Mouse (Mus musculus) MEL (cell line): ENCODE measurements around the gene Ddx24. TPM values are rescaled to one million over a fixed set of nuclear protein-coding genes. Genes with fewer than 3 reads are reported as not detected.

ENCODE experiments used
- DNase-seq: peaks from one replicate; pipeline ENCODE4 v3.0.0; 2011; ENCODE audit warnings: low read depth, low spot score
- H3K27ac ChIP-seq: 2 replicates; pipeline ENCODE4 v1.5.1; 2012; ENCODE audit warnings: low read depth, mild to moderate bottlenecking, control low read depth, low read length, moderate library complexity; ENCODE audit not compliant: control insufficient read depth
- H3K27me3 ChIP-seq, 2 experiments: fragments of 150-350 bp in 1 of 2; sonication (generic) in 1 of 2; 2 replicates each; pipeline ENCODE4 v1.6.1; 2012; ENCODE audit warnings: low read length in 2 of 2, mild to moderate bottlenecking in 2 of 2, improper control_type of control experiment in 1 of 2, moderate library complexity in 1 of 2; ENCODE audit not compliant: insufficient read depth in 2 of 2, control insufficient read depth in 1 of 2
- H3K36me3 ChIP-seq, 2 experiments: 2 replicates each; pipeline ENCODE4 v1.6.1; 2012 to 2014; ENCODE audit warnings: low read length in 2 of 2, improper control_type of control experiment in 1 of 2, inconsistent platforms in 1 of 2, mild to moderate bottlenecking in 1 of 2; ENCODE audit not compliant: insufficient read depth in 2 of 2, control insufficient read depth in 1 of 2
- H3K4me1 ChIP-seq, 2 experiments: fragments of 150-350 bp in 1 of 2; sonication (generic) in 1 of 2; 2 replicates each; pipeline ENCODE4 v1.6.1; 2012; ENCODE audit warnings: low read length in 2 of 2, improper control_type of control experiment in 1 of 2, mild to moderate bottlenecking in 1 of 2; ENCODE audit not compliant: insufficient read depth in 2 of 2, control insufficient read depth in 1 of 2
- H3K4me3 ChIP-seq, 2 experiments: fragments of 150-350 bp in 1 of 2; sonication (generic) in 1 of 2; 2 replicates each; pipeline ENCODE4 v1.5.1; 2012; ENCODE audit warnings: low read depth in 2 of 2, low read length in 2 of 2, mild to moderate bottlenecking in 2 of 2, moderate library complexity in 2 of 2, control low read depth in 1 of 2, improper control_type of control experiment in 1 of 2; ENCODE audit not compliant: control insufficient read depth in 1 of 2, insufficient read depth in 1 of 2
- H3K79me2 ChIP-seq: 2 replicates; pipeline ENCODE4 v1.6.1; 2012; ENCODE audit warnings: mild to moderate bottlenecking, low read length, moderate library complexity; ENCODE audit not compliant: control insufficient read depth, poor library complexity, insufficient read depth
- H3K9ac ChIP-seq: 2 replicates; pipeline ENCODE4 v1.6.1; 2012; ENCODE audit warnings: low read depth, mild to moderate bottlenecking, control low read depth, low read length, moderate library complexity; ENCODE audit not compliant: control insufficient read depth, poor library complexity, severe bottlenecking
- H3K9me3 ChIP-seq: fragments of 150-350 bp; sonication (generic); replicated peaks from 2 replicates; pipeline ENCODE4 v1.6.1; 2012; ENCODE audit warnings: mild to moderate bottlenecking, low read length, improper control_type of control experiment, moderate library complexity; ENCODE audit not compliant: insufficient read depth
- BHLHE40 ChIP-seq: IDR thresholded peaks from 2 replicates; pipeline ENCODE4 v1.6.1; 2012; ENCODE audit warnings: low read depth, mild to moderate bottlenecking, inconsistent platforms, low read length, improper control_type of control experiment, borderline replicate concordance
- CTCF ChIP-seq, 3 experiments: IDR thresholded peaks in 2 of 3; conservative IDR thresholded peaks in 1 of 3; 2 replicates each; pipeline ENCODE4 v1.5.1; 2011 to 2012; ENCODE audit warnings: low read length in 3 of 3, low read depth in 2 of 3, mild to moderate bottlenecking in 2 of 3, improper control_type of control experiment in 1 of 3, inconsistent platforms in 1 of 3, mixed read lengths in 1 of 3, moderate library complexity in 1 of 3; ENCODE audit not compliant: control insufficient read depth in 1 of 3, insufficient read depth in 1 of 3, poor library complexity in 1 of 3, severe bottlenecking in 1 of 3
- E2F4 ChIP-seq: IDR thresholded peaks from 2 replicates; pipeline ENCODE4 v1.6.1; 2011; ENCODE audit warnings: low read depth, low read length, improper control_type of control experiment, borderline replicate concordance
- ELF1 ChIP-seq: IDR thresholded peaks from 2 replicates; pipeline ENCODE4 v1.6.1; 2014; ENCODE audit warnings: low read depth, mild to moderate bottlenecking, inconsistent platforms, low read length, improper control_type of control experiment, moderate library complexity
- EP300 ChIP-seq, 2 experiments: IDR thresholded peaks; 2 replicates each; pipeline ENCODE4 v1.6.1; 2011; ENCODE audit warnings: improper control_type of control experiment in 2 of 2, low read length in 2 of 2, low read depth in 1 of 2, mild to moderate bottlenecking in 1 of 2
- ETS1 ChIP-seq: IDR thresholded peaks from 2 replicates; pipeline ENCODE4 v1.6.1; 2012; ENCODE audit warnings: low read depth, mild to moderate bottlenecking, inconsistent platforms, low read length, improper control_type of control experiment, moderate library complexity
- GATA1 ChIP-seq: IDR thresholded peaks from 2 replicates; pipeline ENCODE4 v1.6.1; 2011; ENCODE audit warnings: low read depth, low read length, improper control_type of control experiment
- HCFC1 ChIP-seq: IDR thresholded peaks from 2 replicates; pipeline ENCODE4 v1.6.1; 2012; ENCODE audit warnings: low read depth, mild to moderate bottlenecking, inconsistent platforms, low read length, improper control_type of control experiment, moderate library complexity
- JUND ChIP-seq: IDR thresholded peaks from 2 replicates; pipeline ENCODE4 v1.6.1; 2011; ENCODE audit warnings: low read depth, mild to moderate bottlenecking, improper control_type of control experiment, low read length
- MAX ChIP-seq: IDR thresholded peaks from 2 replicates; pipeline ENCODE4 v1.6.1; 2011; ENCODE audit warnings: low read length, improper control_type of control experiment
- MEF2A ChIP-seq: IDR thresholded peaks from 2 replicates; pipeline ENCODE4 v1.6.1; 2014; ENCODE audit warnings: low read depth, mild to moderate bottlenecking, inconsistent platforms, low read length, improper control_type of control experiment; ENCODE audit not compliant: poor library complexity, insufficient replicate concordance, severe bottlenecking; ENCODE audit errors: extremely low read depth
- MXI1 ChIP-seq: IDR thresholded peaks from 2 replicates; pipeline ENCODE4 v1.6.1; 2011; ENCODE audit warnings: mild to moderate bottlenecking, low read depth, low read length, improper control_type of control experiment
- MYC ChIP-seq: IDR thresholded peaks from 2 replicates; pipeline ENCODE4 v1.6.1; 2011; ENCODE audit warnings: low read depth, mild to moderate bottlenecking, low read length, improper control_type of control experiment, moderate library complexity
- NELFE ChIP-seq: IDR thresholded peaks from 2 replicates; pipeline ENCODE4 v1.6.1; 2011; ENCODE audit warnings: low read depth, low read length, improper control_type of control experiment
- POLR2A ChIP-seq, 2 experiments: IDR thresholded peaks; 2 replicates each; pipeline ENCODE4 v1.6.1; 2011 to 2012; ENCODE audit warnings: low read length in 2 of 2, mild to moderate bottlenecking in 2 of 2, control low read depth in 1 of 2, improper control_type of control experiment in 1 of 2, low read depth in 1 of 2, moderate library complexity in 1 of 2; ENCODE audit not compliant: control insufficient read depth in 1 of 2, insufficient read depth in 1 of 2, poor library complexity in 1 of 2
- POLR2AphosphoS2 ChIP-seq: IDR thresholded peaks from 2 replicates; pipeline ENCODE4 v1.6.1; 2011; ENCODE audit warnings: low read length, improper control_type of control experiment
- POLR2AphosphoS5 ChIP-seq: IDR thresholded peaks from 2 replicates; pipeline ENCODE4 v1.6.1; 2012; ENCODE audit warnings: low read depth, borderline replicate concordance, mild to moderate bottlenecking, inconsistent platforms, low read length, moderate library complexity, mixed read lengths
- RAD21 ChIP-seq: IDR thresholded peaks from 2 replicates; pipeline ENCODE4 v1.6.1; 2011; ENCODE audit warnings: mild to moderate bottlenecking, low read depth, low read length, improper control_type of control experiment
- TAL1 ChIP-seq: IDR thresholded peaks from 2 replicates; pipeline ENCODE4 v1.6.1; 2012; ENCODE audit warnings: mild to moderate bottlenecking, inconsistent platforms, low read length, moderate library complexity, mixed read lengths
- TCF12 ChIP-seq: IDR thresholded peaks from 2 replicates; pipeline ENCODE4 v1.6.1; 2014; ENCODE audit warnings: low read depth, mild to moderate bottlenecking, inconsistent platforms, low read length, improper control_type of control experiment, moderate library complexity
- USF1 ChIP-seq: IDR thresholded peaks from 2 replicates; pipeline ENCODE4 v1.6.1; 2014; ENCODE audit warnings: low read depth, mild to moderate bottlenecking, inconsistent platforms, low read length, improper control_type of control experiment, moderate library complexity
- USF2 ChIP-seq, 2 experiments: IDR thresholded peaks; 2 replicates each; pipeline ENCODE4 v1.6.1; 2011 to 2012; ENCODE audit warnings: improper control_type of control experiment in 2 of 2, low read length in 2 of 2, borderline replicate concordance in 1 of 2, inconsistent platforms in 1 of 2, low read depth in 1 of 2, mild to moderate bottlenecking in 1 of 2; ENCODE audit not compliant: insufficient read depth in 1 of 2
- ZC3H11A ChIP-seq: IDR thresholded peaks from 2 replicates; pipeline ENCODE4 v1.6.1; 2012; ENCODE audit warnings: low read depth, mild to moderate bottlenecking, inconsistent platforms, low read length, improper control_type of control experiment
- ZKSCAN1 ChIP-seq: IDR thresholded peaks from 2 replicates; pipeline ENCODE4 v1.6.1; 2012; ENCODE audit warnings: low read depth, mild to moderate bottlenecking, inconsistent platforms, low read length, improper control_type of control experiment, moderate library complexity
- polyA plus RNA-seq, 2 experiments: library from polyadenylated mRNA; stranded (reverse) in 1 of 2; unstranded in 1 of 2; fragments of >175 nt in 1 of 2; fragments of >200 nt in 1 of 2; gene quantifications; 2 replicates each; pipeline versions ENCODE4 v1.2.1 to v1.2.4; 2012; ENCODE audit warnings: low replicate concordance in 2 of 2, low read depth in 1 of 2; ENCODE audit not compliant: insufficient read length in 2 of 2, insufficient read depth in 1 of 2, missing spikeins in 1 of 2
- total RNA-seq: library from RNA; depleted of rRNA; stranded (reverse); fragments of 300-350 nt; gene quantifications from 2 replicates; pipeline ENCODE4 v1.2.3, GENCODE M21; 2012

The Ddx24 gene
- total and polyA plus RNA-seq, 3 experiments: 113 to 876 (median 124) TPM

GRCm38 (mm10) chr12:103408144-103408543, 17.5 kb downstream of the Ddx24 start:
- TF ChIP-seq POLR2AphosphoS5: no peak
- TF ChIP-seq MAX: no peak
- TF ChIP-seq HCFC1: no peak
- TF ChIP-seq ETS1: no peak
- TF ChIP-seq POLR2AphosphoS2: no peak
- TF ChIP-seq MYC: no peak
- TF ChIP-seq TAL1: no peak
- TF ChIP-seq POLR2A (IDR thresholded peaks at IDR 0.05; ENCODE audit: control insufficient read depth in 1 of 2, insufficient read depth in 1 of 2, low read depth in 1 of 2, low read length in 2 of 2, poor library complexity in 1 of 2): no peak
- no peak for TF ChIP-seq ZC3H11A
- no peak for TF ChIP-seq USF1
- TF ChIP-seq USF2 (IDR thresholded peaks at IDR 0.05; ENCODE audit: borderline replicate concordance in 1 of 2, insufficient read depth in 1 of 2, low read depth in 1 of 2, low read length in 2 of 2): no peak
- no peak for TF ChIP-seq JUND
- no peak for TF ChIP-seq TCF12
- no peak for TF ChIP-seq MEF2A
- TF ChIP-seq ZKSCAN1: no peak
- TF ChIP-seq CTCF (IDR thresholded peaks at IDR 0.05 in 2 of 3, conservative IDR thresholded peaks at IDR 0.05 in 1 of 3; ENCODE audit: control insufficient read depth in 1 of 3, insufficient read depth in 1 of 3, low read depth in 2 of 3, low read length in 3 of 3, poor library complexity in 1 of 3, severe bottlenecking in 1 of 3): no peak
- peaks cover 0 to 2% of the 10 kb centered on the region in 2 experiments; a peak in 2 of 4 replicates for H3K4me1 ChIP-seq
- no peaks in the 10 kb centered on the region for H3K79me2 ChIP-seq
- no peak for DNase-seq
- no peak overlapping the region for H3K4me3 ChIP-seq
- H3K36me3 ChIP-seq: peaks cover 0 to 18% of the 10 kb centered on the region in 2 experiments; a peak in 3 of 4 replicates
- no peaks in the 10 kb centered on the region for H3K9me3 ChIP-seq
- no peak overlapping the region for H3K9ac ChIP-seq
- H3K27me3 ChIP-seq: no peaks in the 10 kb centered on the region
- H3K27ac ChIP-seq: no peak overlapping the region

- Histone ChIP-seq H3K9ac (no peak within 1 kb of the TSS), H3K27ac (no peak within 1 kb of the TSS), H3K4me3 (no peak within 1 kb of the TSS), H3K9me3 (no peaks in the 10 kb centered on the region), H3K4me1 (peaks cover 0 to 1% of the 10 kb centered on the region in 2 experiments; a peak in 2 of 4 replicates), H3K27me3 (no peaks in the 10 kb centered on the region), H3K79me2 (no peaks in the 10 kb centered on the region), H3K36me3 (peaks cover 0 to 16% of the 10 kb centered on the region in 2 experiments; a peak in 2 of 4 replicates)
- DNase-seq: no peak
- TF ChIP-seq POLR2AphosphoS5: no peak
- no peak for TF ChIP-seq CTCF (IDR thresholded peaks at IDR 0.05 in 2 of 3, conservative IDR thresholded peaks at IDR 0.05 in 1 of 3; ENCODE audit: control insufficient read depth in 1 of 3, insufficient read depth in 1 of 3, low read depth in 2 of 3, low read length in 3 of 3, poor library complexity in 1 of 3, severe bottlenecking in 1 of 3)
- no peak for TF ChIP-seq ZC3H11A
- no peak for TF ChIP-seq E2F4
- TF ChIP-seq ZKSCAN1: no peak
- TF ChIP-seq MXI1: no peak
- no peak for TF ChIP-seq ELF1
- TF ChIP-seq POLR2AphosphoS2: no peak
- TF ChIP-seq NELFE: no peak
- no peak for TF ChIP-seq JUND
- TF ChIP-seq RAD21: no peak
- TF ChIP-seq MEF2A: no peak
- TF ChIP-seq GATA1: no peak
- TF ChIP-seq BHLHE40: no peak
- TF ChIP-seq USF1: no peak
- no peak for TF ChIP-seq USF2 (IDR thresholded peaks at IDR 0.05; ENCODE audit: borderline replicate concordance in 1 of 2, insufficient read depth in 1 of 2, low read depth in 1 of 2, low read length in 2 of 2)
- no peak for TF ChIP-seq EP300 (IDR thresholded peaks at IDR 0.05; ENCODE audit: low read depth in 1 of 2, low read length in 2 of 2)
Observed at GRCm38 (mm10) chr12:103407720-103408119, 17.9 kb downstream of the Ddx24 start, which contains the start of gene 9330161L09Rik. Gene 9330161L09Rik, minus strand, starts transcription at chr12:103407820.
